Comparison of ENCODE assay signal across 8 mouse cellular contexts in genomic region chr17:70754638-70755037, GRCm38 (mm10).
DNase-seq lines count a peak whose midpoint lies in the region; ATAC-seq and TF ChIP-seq lines count a peak whose summit lies in the region.

No protein-coding gene starts in this region.

- intact Hi-C loops in heart, adult 2 months (cut with DNase I), result loop anchor here (1.0 to 2.0 kb wide), 2 partner anchors 16 to 214 kb away; no protein-coding TSS in a partner anchor

- no peak for TF ChIP-seq EP300 in heart, adult 2 months (IDR thresholded peaks at IDR 0.05; ENCODE audit: insufficient read depth, low read depth, low read length)
- TF ChIP-seq EP300 in stomach, postnatal 0 days (optimal IDR thresholded peaks at IDR 0.05), result no peak

- no peak for TF ChIP-seq CTCF in heart, adult 2 months (IDR thresholded peaks at IDR 0.05)
- TF ChIP-seq CTCF in stomach, postnatal 0 days (IDR thresholded peaks at IDR 0.05; ENCODE audit: low read depth), result no peak

- H3K9ac ChIP-seq in heart, adult 2 months (ENCODE audit: low read depth, low read length), result no peak overlapping the region
- no peak overlapping the region for H3K9ac ChIP-seq in neural tube, embryonic 11.5 days (ENCODE audit: low read length)
- peak overlapping the region; percentile 58; the same call in 1 of the 2 replicates for H3K9ac ChIP-seq in limb, embryonic 13.5 days
- no peak overlapping the region for H3K9ac ChIP-seq in stomach, postnatal 0 days (ENCODE audit: low read length)

- H3K9me3 ChIP-seq in neural tube, embryonic 11.5 days (ENCODE audit: control insufficient read depth, low read length), result no peaks in the 10 kb centered on the region
- H3K9me3 ChIP-seq in limb, embryonic 13.5 days, result no peaks in the 10 kb centered on the region
- H3K9me3 ChIP-seq in stomach, postnatal 0 days (ENCODE audit: control insufficient read depth, low read length), result no peaks in the 10 kb centered on the region

- H3K36me3 ChIP-seq in heart, adult 2 months (ENCODE audit: control insufficient read depth, insufficient read depth, low read length), result no peaks in the 10 kb centered on the region
- H3K36me3 ChIP-seq in neural tube, embryonic 11.5 days (ENCODE audit: control insufficient read depth, insufficient read depth, low read length), result no peaks in the 10 kb centered on the region
- H3K36me3 ChIP-seq in limb, embryonic 13.5 days, result no peaks in the 10 kb centered on the region
- no peaks in the 10 kb centered on the region for H3K36me3 ChIP-seq in stomach, postnatal 0 days (ENCODE audit: control insufficient read depth, insufficient read depth, low read length)

- ATAC-seq in neural tube, embryonic 11.5 days (ENCODE audit: insufficient read depth, low FRiP score, low TSS enrichment), result no peak
- no peak for ATAC-seq in limb, embryonic 13.5 days (ENCODE audit: low FRiP score, low read depth)
- ATAC-seq in stomach, postnatal 0 days (ENCODE audit: low FRiP score, low TSS enrichment), result no peak; the same call in 1 of the 2 replicates

- WGBS in heart, adult 2 months, result 55% methylated on average over 7 of the region's 7 CpGs
- 50% methylated on average over 7 of the region's 7 CpGs for WGBS in neural tube, embryonic 11.5 days
- WGBS in limb, embryonic 13.5 days, result 53% methylated on average over 7 of the region's 7 CpGs
- 54% methylated on average over 7 of the region's 7 CpGs for WGBS in stomach, postnatal 0 days

- no peaks in the 10 kb centered on the region for H3K27me3 ChIP-seq in heart, adult 2 months (ENCODE audit: control insufficient read depth, insufficient read depth, low read length)
- H3K27me3 ChIP-seq in neural tube, embryonic 11.5 days (ENCODE audit: control insufficient read depth, insufficient read depth, low read length), result no peaks in the 10 kb centered on the region
- H3K27me3 ChIP-seq in limb, embryonic 13.5 days, result no peaks in the 10 kb centered on the region
- no peaks in the 10 kb centered on the region for H3K27me3 ChIP-seq in stomach, postnatal 0 days (ENCODE audit: control insufficient read depth, insufficient read depth, low read length)

- peaks cover 11% of the 10 kb centered on the region for H3K4me1 ChIP-seq in heart, adult 2 months (ENCODE audit: control insufficient read depth, insufficient read depth, low read length)
- peaks cover 9% of the 10 kb centered on the region for H3K4me1 ChIP-seq in neural tube, embryonic 11.5 days (ENCODE audit: control insufficient read depth, insufficient read depth, low read length)
- H3K4me1 ChIP-seq in limb, embryonic 13.5 days, result peaks cover 32% of the 10 kb centered on the region
- no peaks in the 10 kb centered on the region; the same call in 1 of the 2 replicates for H3K4me1 ChIP-seq in stomach, postnatal 0 days (replicated peaks; ENCODE audit: control insufficient read depth, insufficient read depth)

- TF ChIP-seq POLR2A in heart, adult 2 months (IDR thresholded peaks at IDR 0.05; ENCODE audit: insufficient read depth, low read depth, low read length), result no peak

- H3K27ac ChIP-seq in heart, adult 2 months, result peak overlapping the region; percentile 96; the same call in 1 of the 2 replicates
- H3K27ac ChIP-seq in neural tube, embryonic 11.5 days (ENCODE audit: low read depth, low read length), result peak overlapping the region; percentile 86; the same call in 1 of the 2 replicates
- peak overlapping the region; percentile 86; the same call in 1 of the 2 replicates for H3K27ac ChIP-seq in limb, embryonic 13.5 days
- peak overlapping the region; percentile 82; the same call in 1 of the 2 replicates for H3K27ac ChIP-seq in stomach, postnatal 0 days (replicated peaks)

- no peak for DNase-seq in heart, adult 2 months
- no peak for DNase-seq in heart, adult 9 months (ENCODE audit: low spot score in 2 of 2)
- no peak for DNase-seq in neural tube, embryonic 11.5 days (ENCODE audit: low spot score)
- no peak for DNase-seq in neural tube, embryonic 10.5 days (ENCODE audit: extremely low spot score, low spot score)
- no peak for DNase-seq in stomach, postnatal 0 days (ENCODE audit: low spot score)
- DNase-seq in gastrocnemius, adult 8-10 months (ENCODE audit: low spot score in 2 of 2), result no peak
- DNase-seq in ovary, postnatal 36 days (ENCODE audit: low spot score), result no peak

- no peak overlapping the region for H3K4me2 ChIP-seq in neural tube, embryonic 11.5 days (ENCODE audit: low read depth)
- H3K4me2 ChIP-seq in limb, embryonic 13.5 days (replicated peaks), result peak overlapping the region; percentile 79
- no peak overlapping the region for H3K4me2 ChIP-seq in stomach, postnatal 0 days (replicated peaks; ENCODE audit: low read depth)

- no peaks in the 10 kb centered on the region for H3K79me2 ChIP-seq in heart, adult 2 months (replicated peaks; ENCODE audit: control insufficient read depth, insufficient read depth, low read length)

- H3K4me3 ChIP-seq in heart, adult 2 months, result no peak overlapping the region
- H3K4me3 ChIP-seq in neural tube, embryonic 11.5 days (ENCODE audit: low read depth, low read length), result no peak overlapping the region
- H3K4me3 ChIP-seq in limb, embryonic 13.5 days, result peak overlapping the region; percentile 46; the same call in 1 of the 2 replicates
- peak overlapping the region; percentile 38; the same call in 1 of the 2 replicates for H3K4me3 ChIP-seq in stomach, postnatal 0 days (ENCODE audit: low read depth, low read length)

Comparison
In these comparisons a context has a peak if more than half of its experiments do, and no peak if none do; other contexts are left out.
1. H3K4me3 ChIP-seq: peak in limb, embryonic 13.5 days (single experiment) and stomach, postnatal 0 days (single experiment); none in heart, adult 2 months (single experiment) and neural tube, embryonic 11.5 days (single experiment).
2. Peak in every context shown above with its lines, with median percentiles within 50 percentile points of each other: H3K27ac ChIP-seq.